Mouse (Mus musculus) stomach, postnatal 0 days (tissue): ENCODE results near the gene Ptpn14. TPM values are rescaled to one million over a fixed set of nuclear protein-coding genes. Genes with fewer than 3 reads are reported as not detected.

Experiments used
- ATAC-seq: fragments of 200-750 bp; cut with Nextera tagmentation; 2 replicates; pipeline ENCODE4 v1.8.0; 2017; ENCODE audit not compliant: low FRiP score, low TSS enrichment
- DNase-seq: peaks from one replicate; pipeline ENCODE4 v3.0.0-alpha.2; 2016; ENCODE audit warnings: low spot score
- H3K27ac ChIP-seq: fragments of 300-500 bp; sonication (generic); replicated peaks from 2 replicates; pipeline ENCODE4 v1.5.1; 2014; ENCODE audit warnings: mild to moderate bottlenecking, control low read depth
- H3K27me3 ChIP-seq: fragments of 300-500 bp; sonication (generic); 2 replicates; pipeline ENCODE4 v1.6.1; 2014; ENCODE audit warnings: low read length; ENCODE audit not compliant: control insufficient read depth, insufficient read depth
- H3K36me3 ChIP-seq: fragments of 300-500 bp; sonication (generic); 2 replicates; pipeline ENCODE4 v1.6.1; 2014; ENCODE audit warnings: low read length, mixed read lengths; ENCODE audit not compliant: control insufficient read depth, insufficient read depth
- H3K4me1 ChIP-seq: fragments of 300-500 bp; sonication (generic); replicated peaks from 2 replicates; pipeline ENCODE4 v1.6.1; 2014; ENCODE audit warnings: antibody characterized with exemption; ENCODE audit not compliant: control insufficient read depth, insufficient read depth
- H3K4me2 ChIP-seq: fragments of 300-500 bp; sonication (generic); replicated peaks from 2 replicates; pipeline ENCODE4 v1.6.1; 2014; ENCODE audit warnings: low read depth, mild to moderate bottlenecking, control low read depth, moderate library complexity
- H3K4me3 ChIP-seq: fragments of 300-500 bp; sonication (generic); 2 replicates; pipeline ENCODE4 v1.5.1; 2014; ENCODE audit warnings: low read depth, low read length, control low read depth
- H3K9ac ChIP-seq: fragments of 300-500 bp; sonication (generic); 2 replicates; pipeline ENCODE4 v1.6.1; 2014; ENCODE audit warnings: mild to moderate bottlenecking, low read length, control low read depth, mixed read lengths
- H3K9me3 ChIP-seq: fragments of 300-500 bp; sonication (generic); 2 replicates; pipeline ENCODE4 v1.6.1; 2016; ENCODE audit warnings: low read length; ENCODE audit not compliant: control insufficient read depth
- CTCF ChIP-seq: IDR thresholded peaks from 2 replicates; pipeline ENCODE4 v1.5.1; 2016; ENCODE audit warnings: antibody characterized with exemption, low read depth, mild to moderate bottlenecking, moderate library complexity
- EP300 ChIP-seq: optimal IDR thresholded peaks from 2 replicates; pipeline ENCODE3; 2016; ENCODE audit warnings: antibody characterized with exemption
- WGBS: fragments of 180-500 bp; shearing (Covaris S2); extraction: QIAGEN DNeasy Blood & Tissue Kit; methylation state at CpG from one replicate; pipeline ENCODE4 v1.1.7; 2014; 5-methylcytosine and 5-hydroxymethylcytosine counted together
- polyA plus RNA-seq: library from polyadenylated mRNA; unstranded; fragments of >200 nt; fragmentation: Nextera tagmentation; extraction: Ambion mirVana; gene quantifications from 2 replicates; pipeline ENCODE4 v1.2.1, GENCODE M21; 2015

Gene Ptpn14
- polyA plus RNA-seq, 1 experiment from 2014 or later: 4.5 TPM

DNA sequence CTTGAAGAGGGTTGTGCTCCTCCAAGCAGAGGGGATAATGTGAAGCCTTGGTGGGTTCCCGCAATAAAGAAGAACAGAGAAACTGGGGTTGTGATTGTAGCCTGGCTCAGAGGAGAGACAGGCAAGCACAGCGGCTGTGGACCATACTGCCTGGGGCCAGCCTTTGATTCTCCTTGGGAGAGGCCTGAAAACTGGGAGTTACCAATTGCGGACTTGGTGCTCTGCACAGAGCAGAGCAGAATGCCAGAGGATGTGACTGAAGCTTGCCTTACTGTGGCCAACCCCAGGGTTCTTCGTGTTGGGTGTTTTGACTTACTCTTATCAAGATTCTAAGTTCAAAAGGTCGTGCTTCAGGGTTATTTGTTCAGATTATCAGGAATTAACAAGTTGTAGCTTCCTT lies 92.0 kb downstream of the Ptpn14 start:
- H3K27ac ChIP-seq: no peak overlapping the region
- no peak for ATAC-seq
- DNase-seq: no peak

DNA sequence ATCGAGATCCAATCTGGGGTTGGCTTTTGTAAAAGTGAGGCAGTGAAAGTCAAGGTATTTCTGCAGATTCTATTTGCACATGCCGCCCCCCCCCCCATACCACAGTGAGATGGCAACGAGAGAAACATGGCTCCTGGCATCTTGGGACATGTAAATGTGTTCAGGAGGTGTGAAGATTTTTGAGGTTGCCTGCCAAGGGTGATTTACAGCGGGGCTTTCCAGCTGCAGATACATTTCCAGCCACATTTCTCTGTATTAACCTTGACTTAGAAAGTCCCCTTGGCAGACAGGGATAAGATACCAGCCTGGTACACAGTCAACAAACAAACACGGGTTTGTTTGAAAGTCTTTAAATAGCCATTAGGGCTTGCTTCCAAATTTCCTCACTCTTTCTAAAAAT lies 96.4 kb downstream of the Ptpn14 start:
- peaks cover 2% of the 10 kb centered on the region; the same call in 1 of the 2 replicates for H3K4me1 ChIP-seq
- TF ChIP-seq CTCF: no peak
- no peak for TF ChIP-seq EP300
- DNase-seq (no peak), ATAC-seq (no peak)
- H3K9ac ChIP-seq: no peak overlapping the region
- H3K27ac ChIP-seq: no peak overlapping the region
- peaks cover 7% of the 10 kb centered on the region; the same call in 1 of the 2 replicates for H3K36me3 ChIP-seq
- no peaks in the 10 kb centered on the region for H3K9me3 ChIP-seq
- H3K4me3 ChIP-seq: no peak overlapping the region
- 72% methylated on average over 5 of the region's 5 CpGs for WGBS
- no peak overlapping the region for H3K4me2 ChIP-seq
- H3K27me3 ChIP-seq: no peaks in the 10 kb centered on the region

More for the DNA sequence above, 92.0 kb downstream of the Ptpn14 start:
- no peak for TF ChIP-seq EP300
- Histone ChIP-seq H3K4me2 (no peak overlapping the region), H3K9ac (no peak overlapping the region), H3K9me3 (no peaks in the 10 kb centered on the region), H3K4me1 (peaks cover 2% of the 10 kb centered on the region; the same call in 1 of the 2 replicates), H3K36me3 (no peaks in the 10 kb centered on the region), H3K4me3 (no peak overlapping the region), H3K27me3 (no peaks in the 10 kb centered on the region)
- 53% methylated on average over 5 of the region's 5 CpGs for WGBS

DNA sequence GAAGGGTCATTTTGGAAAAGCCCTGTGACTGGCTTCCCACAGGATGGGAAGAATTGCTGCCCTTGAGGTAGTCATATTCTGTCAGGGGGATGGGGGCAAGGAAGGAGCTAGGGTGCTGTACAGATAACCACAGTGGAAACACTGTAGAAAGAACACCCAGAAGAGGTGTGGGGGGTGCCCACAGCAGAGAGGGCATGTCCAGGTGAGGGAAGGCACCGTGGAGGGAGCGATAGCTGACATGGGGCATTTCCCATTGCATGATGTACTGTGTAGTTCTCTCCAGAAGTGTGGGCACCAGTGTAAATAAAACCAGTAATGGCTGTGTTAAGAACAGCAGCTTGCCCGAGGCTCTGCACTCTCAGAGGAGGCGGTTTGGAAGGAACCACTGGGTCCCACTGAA lies 102.3 kb downstream of the Ptpn14 start:
- no peaks in the 10 kb centered on the region for H3K4me1 ChIP-seq
- no peak overlapping the region for H3K4me2 ChIP-seq
- H3K9ac ChIP-seq: no peak overlapping the region
- peaks cover 11% of the 10 kb centered on the region; the same call in 1 of the 2 replicates for H3K36me3 ChIP-seq
- no peak overlapping the region for H3K4me3 ChIP-seq
- no peaks in the 10 kb centered on the region for H3K27me3 ChIP-seq
- TF ChIP-seq CTCF (no peak), EP300 (no peak)
- no peaks in the 10 kb centered on the region for H3K9me3 ChIP-seq
- 48% methylated on average over 4 of the region's 4 CpGs for WGBS
- DNase-seq: no peak
- ATAC-seq: 0 out of 2 replicates have a peak, but pooled peaks have one; percentile 24
- H3K27ac ChIP-seq: 0 out of 2 replicates have a peak overlapping the region, but pooled peaks have one; percentile 56

DNA sequence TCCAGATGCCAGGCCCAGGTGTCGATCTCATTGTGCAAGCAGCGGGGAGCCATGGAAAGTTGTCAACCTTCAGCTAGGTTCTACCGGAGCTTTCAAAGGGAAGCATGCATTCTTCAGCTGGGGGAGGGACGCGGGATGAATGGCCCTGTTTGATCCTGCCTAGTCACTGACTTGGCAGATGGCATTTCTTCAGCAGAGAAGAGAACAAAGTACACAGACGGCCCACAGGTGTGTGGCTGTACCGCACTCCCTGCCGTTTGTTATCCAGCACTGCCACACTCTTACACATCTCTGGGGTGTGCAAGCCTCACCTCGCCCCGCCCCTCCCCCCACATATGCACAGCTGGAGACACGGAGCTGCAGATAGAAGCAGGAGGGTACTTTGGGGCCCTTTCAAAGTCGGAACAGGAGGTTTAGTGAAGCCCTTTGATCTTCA lies 102.7 kb downstream of the Ptpn14 start:
- Histone ChIP-seq H3K9me3 (no peaks in the 10 kb centered on the region), H3K27ac (peak overlapping the region; percentile 56; the same call in 1 of the 2 replicates), H3K27me3 (no peaks in the 10 kb centered on the region), H3K4me3 (no peak overlapping the region), H3K4me1 (no peaks in the 10 kb centered on the region), H3K9ac (no peak overlapping the region), H3K36me3 (peaks cover 11% of the 10 kb centered on the region; the same call in 1 of the 2 replicates), H3K4me2 (no peak overlapping the region)
- WGBS: 21% methylated on average over 12 of the region's 12 CpGs
- ATAC-seq: peak; percentile 69
- DNase-seq: peak; percentile 30
- TF ChIP-seq EP300 (no peak), CTCF (0 out of 2 replicates have a peak, but pooled peaks have one; percentile 17)

GRCm38 (mm10) chr1:189833351-189833750 lies 105.3 kb downstream of the Ptpn14 start:
- Histone ChIP-seq H3K9me3 (no peaks in the 10 kb centered on the region), H3K27ac (no peak overlapping the region), H3K4me3 (no peak overlapping the region), H3K4me1 (no peaks in the 10 kb centered on the region), H3K4me2 (no peak overlapping the region), H3K9ac (no peak overlapping the region), H3K36me3 (peaks cover 4% of the 10 kb centered on the region; the same call in 1 of the 2 replicates), H3K27me3 (no peaks in the 10 kb centered on the region)
- ATAC-seq: no peak
- no peak for DNase-seq
- 74% methylated on average over 7 of the region's 7 CpGs for WGBS
- TF ChIP-seq CTCF (no peak), EP300 (no peak)

GRCm38 (mm10) chr1:189834166-189834565 lies 106.1 kb downstream of the Ptpn14 start:
- Histone ChIP-seq H3K4me3 (no peak overlapping the region), H3K4me1 (no peaks in the 10 kb centered on the region), H3K9me3 (no peaks in the 10 kb centered on the region), H3K36me3 (peaks cover 4% of the 10 kb centered on the region; the same call in 1 of the 2 replicates), H3K9ac (no peak overlapping the region), H3K4me2 (no peak overlapping the region), H3K27ac (no peak overlapping the region), H3K27me3 (no peaks in the 10 kb centered on the region)
- DNase-seq (no peak), ATAC-seq (no peak)
- WGBS: 75% methylated on average over 13 of the region's 13 CpGs
- TF ChIP-seq EP300 (no peak), CTCF (no peak)
